In genomic region chr2:48350206-48350605, GRCm38 (mm10) we compare ENCODE assay signal across 14 mouse cellular contexts.
"Had no signal": no experiment of that assay in that cellular context is flagged by ENCODE, and none has a peak within 500 bp of the region (broad histone marks: within the 10 kb centered on the region; RNA-seq: fewer than 3 reads in every experiment).

No protein-coding gene starts in this region.

- H3K9me3 ChIP-seq: limb, embryonic 10.5 days; liver, embryonic 15.5 days; megakaryocyte, embryonic 14.5 days; midbrain, embryonic 12.5 days had no signal

- H3K9ac ChIP-seq: liver, embryonic 15.5 days; midbrain, embryonic 12.5 days had no signal

- H3K36me3 ChIP-seq: limb, embryonic 10.5 days; liver, embryonic 15.5 days; midbrain, embryonic 12.5 days had no signal

- H3K4me2 ChIP-seq: liver, embryonic 11.5 days; liver, embryonic 15.5 days; midbrain, embryonic 12.5 days had no signal

- H3K27ac ChIP-seq: left cerebral cortex, adult 2 months; limb, embryonic 10.5 days; liver, embryonic 15.5 days; midbrain, embryonic 12.5 days had no signal

- H3K4me3 ChIP-seq: left cerebral cortex, adult 2 months; limb, embryonic 10.5 days; liver, embryonic 15.5 days; megakaryocyte, embryonic 14.5 days; midbrain, embryonic 12.5 days had no signal

- ATAC-seq: lung, postnatal 0 days; midbrain, embryonic 16.5 days had no signal

- H3K27me3 ChIP-seq: liver, embryonic 15.5 days; megakaryocyte, embryonic 14.5 days; midbrain, embryonic 12.5 days had no signal

- H3K4me1 ChIP-seq: limb, embryonic 10.5 days; liver, embryonic 15.5 days; megakaryocyte, embryonic 14.5 days; midbrain, embryonic 12.5 days had no signal

- DNase-seq: kidney, adult 2 months; kidney, postnatal 36 days; layer of hippocampus, adult 9-11 months; lung, postnatal 36 days; right cerebral cortex, postnatal 25 days; thymus, postnatal 4 days had no signal
